Mouse (Mus musculus): ENCODE data around the gene Srrm4. TPM values are rescaled to one million over a fixed set of nuclear protein-coding genes. Genes with fewer than 3 reads are reported as not detected.

The Srrm4 gene
- total and polyA plus RNA-seq, 2 experiments from 2014 or later, result 0.93 to 1.1 TPM

DNA sequence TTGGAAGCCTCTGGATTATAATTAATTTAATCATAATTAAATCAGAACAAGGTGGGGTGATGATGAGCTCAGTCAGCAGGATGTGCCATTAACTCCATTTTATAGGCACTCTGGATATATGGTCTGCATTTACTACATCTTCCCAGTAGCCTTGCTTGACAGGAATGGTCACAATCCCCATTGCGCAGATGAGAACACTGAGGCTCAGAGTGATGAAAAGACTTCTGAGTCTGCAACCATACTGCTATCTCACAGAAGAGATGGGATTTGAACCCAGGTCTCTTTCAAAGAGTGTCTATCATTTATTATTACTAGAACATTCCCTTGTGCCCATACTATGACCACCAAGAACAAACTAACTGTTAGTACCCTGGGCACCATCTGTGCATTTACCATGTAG, 171.4 kb downstream of the Srrm4 start:
- Histone ChIP-seq H3K4me1 (ENCODE audit: control insufficient read depth, insufficient read depth) (peaks cover 34% of the 10 kb centered on the region), H3K4me2 (ENCODE audit: low read depth, low read length) (peak overlapping the region; percentile 62), H3K9ac (replicated peaks; ENCODE audit: low read depth, low read length) (peak overlapping the region; percentile 52), H3K9me3 (replicated peaks; ENCODE audit: control insufficient read depth, low read length) (no peaks in the 10 kb centered on the region), H3K27me3 (ENCODE audit: control insufficient read depth, insufficient read depth, low read length) (no peaks in the 10 kb centered on the region), H3K27ac (ENCODE audit: low read depth) (peak overlapping the region; percentile 83), H3K36me3 (replicated peaks; ENCODE audit: control insufficient read depth, insufficient read depth, low read length) (peaks cover 4% of the 10 kb centered on the region; the same call in 1 of the 2 replicates), H3K4me3 (ENCODE audit: low read depth, low read length) (peak overlapping the region; percentile 36)
- no peak for DNase-seq (ENCODE audit: low spot score)
- no peak for TF ChIP-seq EP300 (IDR thresholded peaks at IDR 0.05; ENCODE audit: low read depth)
- no peak for TF ChIP-seq CTCF (IDR thresholded peaks at IDR 0.05; ENCODE audit: low read depth)
- 100% methylated on average over 1 of the region's 1 CpGs for WGBS
- ATAC-seq (ENCODE audit: insufficient read depth, low read depth), result no peak

DNA sequence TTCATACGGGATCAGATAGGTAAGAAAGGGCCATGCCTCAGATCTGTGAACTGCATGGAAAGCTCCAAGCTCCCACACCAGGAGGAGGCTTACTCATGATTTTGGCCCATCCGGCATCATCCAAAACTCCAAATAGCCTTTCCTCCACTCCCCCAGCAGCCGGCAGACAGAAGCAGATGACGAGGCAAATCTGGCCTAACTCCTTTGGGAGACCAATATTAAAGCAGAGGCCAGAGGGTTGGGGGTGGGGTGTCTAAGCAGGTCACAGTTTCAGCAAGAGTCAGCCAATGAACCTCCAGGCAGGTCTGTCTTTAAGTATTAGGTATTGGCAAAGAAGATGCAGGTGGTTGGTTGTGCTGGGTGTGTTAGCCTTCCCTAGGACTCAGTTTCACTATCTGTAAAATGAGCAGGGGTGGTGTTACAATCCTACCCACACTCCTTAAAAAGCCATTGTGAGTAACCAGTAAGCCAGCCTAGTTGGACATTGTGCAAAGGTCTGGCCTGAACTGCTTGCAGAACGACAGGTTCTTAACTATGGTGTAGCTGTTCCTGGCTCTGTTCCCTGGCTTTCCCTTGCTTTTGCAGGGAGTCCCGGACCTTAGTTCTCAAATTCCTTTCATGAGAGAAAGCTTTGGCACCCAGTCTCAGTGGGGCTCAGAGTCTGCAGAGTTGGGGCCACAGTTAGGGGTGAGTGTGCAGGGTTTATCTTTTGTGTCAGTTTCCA, 172.1 kb downstream of the Srrm4 start:
- ATAC-seq (ENCODE audit: insufficient read depth, low read depth) (no peak), DNase-seq (ENCODE audit: low spot score) (no peak)
- TF ChIP-seq EP300 (IDR thresholded peaks at IDR 0.05; ENCODE audit: low read depth), result no peak
- TF ChIP-seq CTCF (IDR thresholded peaks at IDR 0.05; ENCODE audit: low read depth), result no peak
- H3K36me3 ChIP-seq (replicated peaks; ENCODE audit: control insufficient read depth, insufficient read depth, low read length), result peaks cover 9% of the 10 kb centered on the region; the same call in 1 of the 2 replicates
- peak overlapping the region; percentile 47 for H3K27ac ChIP-seq (ENCODE audit: low read depth)
- H3K4me2 ChIP-seq (ENCODE audit: low read depth, low read length), result peak overlapping the region; percentile 62
- no peaks in the 10 kb centered on the region for H3K27me3 ChIP-seq (ENCODE audit: control insufficient read depth, insufficient read depth, low read length)
- H3K9me3 ChIP-seq (replicated peaks; ENCODE audit: control insufficient read depth, low read length), result no peaks in the 10 kb centered on the region
- H3K4me3 ChIP-seq (ENCODE audit: low read depth, low read length), result peak overlapping the region; percentile 36
- H3K4me1 ChIP-seq (ENCODE audit: control insufficient read depth, insufficient read depth), result peaks cover 34% of the 10 kb centered on the region
- WGBS, result 37% methylated on average over 6 of the region's 6 CpGs
- H3K9ac ChIP-seq (replicated peaks; ENCODE audit: low read depth, low read length), result no peak overlapping the region

DNA sequence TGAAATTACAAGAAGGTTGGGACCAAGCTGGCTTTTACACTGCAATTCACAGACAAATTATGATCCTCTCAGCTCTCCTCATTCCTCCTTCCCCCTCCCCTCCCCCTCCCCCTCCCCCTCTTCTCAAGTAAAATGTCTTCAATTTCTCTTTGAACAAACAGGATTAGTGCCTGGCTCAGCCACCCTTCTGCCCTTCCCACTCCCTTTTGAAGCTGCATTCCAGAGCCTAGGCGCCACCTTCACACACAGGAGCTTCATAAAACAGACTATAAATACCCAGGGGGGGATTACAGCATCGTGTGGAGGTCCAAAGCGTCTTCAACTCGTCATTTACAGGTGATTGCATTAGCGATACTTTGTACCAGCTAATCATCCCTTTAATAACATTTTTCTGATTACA, 175.4 kb downstream of the Srrm4 start:
- Histone ChIP-seq H3K4me2 (ENCODE audit: low read depth, low read length) (0 out of 2 replicates have a peak overlapping the region, but pooled peaks have one; percentile 11), H3K4me1 (ENCODE audit: control insufficient read depth, insufficient read depth) (peaks cover 34% of the 10 kb centered on the region)
- 24% methylated on average over 5 of the region's 5 CpGs for WGBS

DNA sequence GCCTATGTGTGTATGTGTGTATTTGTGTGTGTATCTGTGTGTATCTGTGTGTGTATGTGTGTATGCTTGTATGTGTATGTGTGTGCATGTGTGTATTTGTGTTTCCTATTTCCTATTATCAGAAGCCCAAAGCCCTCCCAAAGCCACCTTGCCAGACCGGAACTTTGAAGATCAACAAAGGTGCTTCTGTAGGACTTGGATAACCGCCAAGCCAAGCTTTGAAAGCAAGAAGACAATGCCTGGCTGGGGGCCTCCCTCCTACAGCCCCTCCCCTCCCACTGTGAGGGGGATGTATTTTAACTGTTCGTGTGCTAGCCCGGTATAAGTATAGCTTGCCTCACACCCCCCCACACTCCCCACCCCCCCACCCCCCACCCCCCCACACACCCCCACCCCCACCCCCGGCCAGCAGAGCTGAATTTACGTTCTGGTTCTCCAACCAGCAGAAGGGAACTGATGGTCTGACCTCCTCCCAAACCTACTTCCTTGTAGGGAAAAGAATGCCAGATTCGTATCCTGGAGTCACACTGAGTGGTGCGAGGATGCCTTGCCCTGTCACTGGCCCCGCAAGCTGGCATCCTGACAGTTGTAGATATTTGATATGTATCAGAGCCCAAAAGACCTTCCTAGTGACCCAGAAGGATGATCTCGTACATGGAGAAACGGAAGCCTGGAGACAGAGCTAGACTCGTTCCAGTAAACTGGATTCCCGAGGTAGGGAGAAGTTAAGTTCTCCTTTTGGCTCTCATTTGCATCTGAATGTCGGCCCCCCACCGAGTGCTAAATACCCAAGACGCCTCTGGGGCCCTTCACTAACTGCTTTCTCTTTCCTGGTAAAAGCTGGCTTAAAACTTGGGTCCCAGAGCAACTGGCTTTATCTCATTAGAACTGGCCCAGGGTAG, 181.7 kb downstream of the Srrm4 start:
- no peak overlapping the region for H3K9ac ChIP-seq (replicated peaks; ENCODE audit: low read depth, low read length)
- H3K9me3 ChIP-seq (replicated peaks; ENCODE audit: control insufficient read depth, low read length), result no peaks in the 10 kb centered on the region
- TF ChIP-seq CTCF (IDR thresholded peaks at IDR 0.05; ENCODE audit: low read depth), result no peak
- no peak for TF ChIP-seq EP300 (IDR thresholded peaks at IDR 0.05; ENCODE audit: low read depth)
- H3K4me3 ChIP-seq (ENCODE audit: low read depth, low read length), result no peak overlapping the region
- WGBS, result 12% methylated on average over 16 of the region's 16 CpGs
- peak overlapping the region; percentile 32; the same call in 1 of the 2 replicates for H3K27ac ChIP-seq (ENCODE audit: low read depth)
- peak overlapping the region; percentile 9; the same call in 1 of the 2 replicates for H3K4me2 ChIP-seq (ENCODE audit: low read depth, low read length)
- DNase-seq (ENCODE audit: low spot score), result no peak
- peaks cover 15% of the 10 kb centered on the region; the same call in 1 of the 2 replicates for H3K36me3 ChIP-seq (replicated peaks; ENCODE audit: control insufficient read depth, insufficient read depth, low read length)
- ATAC-seq (ENCODE audit: insufficient read depth, low read depth), result no peak
- H3K4me1 ChIP-seq (ENCODE audit: control insufficient read depth, insufficient read depth), result peaks cover 18% of the 10 kb centered on the region; the same call in 1 of the 2 replicates
- H3K27me3 ChIP-seq (ENCODE audit: control insufficient read depth, insufficient read depth, low read length), result no peaks in the 10 kb centered on the region

More for the DNA sequence above, 175.4 kb downstream of the Srrm4 start:
- ATAC-seq (ENCODE audit: insufficient read depth, low read depth) (no peak), DNase-seq (ENCODE audit: low spot score) (no peak)
- TF ChIP-seq CTCF (IDR thresholded peaks at IDR 0.05; ENCODE audit: low read depth), result no peak
- Histone ChIP-seq H3K9ac (replicated peaks; ENCODE audit: low read depth, low read length) (0 out of 2 replicates have a peak overlapping the region, but pooled peaks have one; percentile 21), H3K27ac (ENCODE audit: low read depth) (no peak overlapping the region), H3K4me3 (ENCODE audit: low read depth, low read length) (no peak overlapping the region), H3K9me3 (replicated peaks; ENCODE audit: control insufficient read depth, low read length) (no peaks in the 10 kb centered on the region), H3K36me3 (replicated peaks; ENCODE audit: control insufficient read depth, insufficient read depth, low read length) (peaks cover 14% of the 10 kb centered on the region; the same call in 1 of the 2 replicates), H3K27me3 (ENCODE audit: control insufficient read depth, insufficient read depth, low read length) (no peaks in the 10 kb centered on the region)

DNA sequence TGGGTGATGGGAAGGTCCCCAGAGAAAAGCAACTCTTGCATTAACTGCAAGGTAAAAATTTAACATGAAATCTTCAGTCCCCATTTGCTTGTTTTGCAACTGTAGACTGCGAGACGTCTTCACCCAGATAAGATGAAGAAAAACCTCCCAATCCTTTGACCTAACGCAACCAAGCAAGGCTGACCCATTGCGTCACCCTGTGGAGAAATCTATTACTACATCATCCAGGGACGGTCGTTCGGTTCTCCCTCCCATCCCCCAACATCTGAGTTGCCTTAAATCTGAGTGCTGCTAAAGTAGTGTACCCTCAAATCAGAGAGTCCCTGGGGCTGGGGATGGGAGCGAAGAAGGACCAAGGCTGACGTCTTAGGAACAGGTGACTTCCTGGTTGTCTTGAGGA, 182.7 kb downstream of the Srrm4 start:
- Histone ChIP-seq H3K9ac (replicated peaks; ENCODE audit: low read depth, low read length) (no peak overlapping the region), H3K36me3 (replicated peaks; ENCODE audit: control insufficient read depth, insufficient read depth, low read length) (peaks cover 8% of the 10 kb centered on the region; the same call in 1 of the 2 replicates), H3K4me2 (ENCODE audit: low read depth, low read length) (no peak overlapping the region), H3K4me1 (ENCODE audit: control insufficient read depth, insufficient read depth) (peaks cover 18% of the 10 kb centered on the region; the same call in 1 of the 2 replicates), H3K4me3 (ENCODE audit: low read depth, low read length) (no peak overlapping the region), H3K27me3 (ENCODE audit: control insufficient read depth, insufficient read depth, low read length) (no peaks in the 10 kb centered on the region), H3K27ac (ENCODE audit: low read depth) (no peak overlapping the region), H3K9me3 (replicated peaks; ENCODE audit: control insufficient read depth, low read length) (no peaks in the 10 kb centered on the region)
- DNase-seq (ENCODE audit: low spot score) (no peak), ATAC-seq (ENCODE audit: insufficient read depth, low read depth) (no peak)
- 69% methylated on average over 9 of the region's 9 CpGs for WGBS
- no peak for TF ChIP-seq EP300 (IDR thresholded peaks at IDR 0.05; ENCODE audit: low read depth)
- TF ChIP-seq CTCF (IDR thresholded peaks at IDR 0.05; ENCODE audit: low read depth), result 0 out of 2 replicates have a peak, but pooled peaks have one; percentile 13

Data from heart, postnatal 0 days (tissue).